Mouse (Mus musculus): ENCODE results near the gene Nt5c3b.

DNA sequence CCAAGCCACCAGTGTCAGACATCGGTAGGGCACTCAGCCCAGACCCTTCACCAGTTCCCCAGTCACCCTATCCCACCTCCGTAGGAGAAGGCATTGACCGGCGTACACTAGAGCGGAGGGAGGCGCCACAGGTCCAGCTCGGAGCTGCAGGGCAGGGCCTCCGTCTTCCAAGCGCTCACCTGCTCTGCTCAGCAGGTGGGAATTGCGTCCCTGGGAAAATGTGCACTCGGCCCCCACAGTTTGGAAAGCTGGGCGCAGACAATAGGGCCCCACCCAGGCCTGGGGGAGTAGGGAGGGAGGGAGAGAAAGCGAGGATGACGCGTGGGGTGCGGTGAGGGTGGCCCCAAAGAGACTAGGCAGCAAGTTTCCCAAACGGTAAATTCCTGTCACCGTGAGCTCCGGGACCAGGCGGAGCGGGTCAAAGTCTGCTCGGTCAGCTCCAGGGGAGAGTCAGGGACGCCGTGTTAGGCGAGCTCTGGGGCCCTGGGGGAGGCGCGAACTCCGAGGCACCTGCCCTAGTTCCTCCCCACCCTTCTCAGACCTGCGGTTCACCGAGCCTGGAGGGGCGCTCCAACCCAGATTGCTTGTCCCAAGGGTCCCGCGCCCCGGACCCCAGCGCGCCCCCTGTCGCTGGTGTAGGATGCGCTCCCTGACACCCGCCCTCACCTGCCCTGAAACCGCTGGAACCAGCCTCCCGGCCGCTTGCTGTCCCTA, 44.6 kb downstream of the Nt5c3b start:
- TF ChIP-seq CTCF (conservative IDR thresholded peaks at IDR 0.05; ENCODE audit: low read length) (peak; percentile 38), NANOG (IDR thresholded peaks at IDR 0.05; ENCODE audit: borderline replicate concordance, low read length) (no peak)

All from E14TG2a.4 (cell line).